Mouse (Mus musculus) MEL (cell line): ENCODE measurements around the gene Fgf11.

ENCODE experiments used
- CHD1 ChIP-seq: IDR thresholded peaks from 2 replicates; pipeline ENCODE4 v1.6.1; 2012; ENCODE audit warnings: low read depth, mild to moderate bottlenecking, inconsistent platforms, low read length, improper control_type of control experiment
- CHD2 ChIP-seq: IDR thresholded peaks from 2 replicates; pipeline ENCODE4 v1.6.1; 2011; ENCODE audit warnings: low read length, improper control_type of control experiment
- CTCF ChIP-seq, 3 experiments: IDR thresholded peaks in 2 of 3; conservative IDR thresholded peaks in 1 of 3; 2 replicates each; pipeline ENCODE4 v1.5.1; 2011 to 2012; ENCODE audit warnings: low read length in 3 of 3, low read depth in 2 of 3, mild to moderate bottlenecking in 2 of 3, improper control_type of control experiment in 1 of 3, inconsistent platforms in 1 of 3, mixed read lengths in 1 of 3, moderate library complexity in 1 of 3; ENCODE audit not compliant: control insufficient read depth in 1 of 3, insufficient read depth in 1 of 3, poor library complexity in 1 of 3, severe bottlenecking in 1 of 3
- ELF1 ChIP-seq: IDR thresholded peaks from 2 replicates; pipeline ENCODE4 v1.6.1; 2014; ENCODE audit warnings: low read depth, mild to moderate bottlenecking, inconsistent platforms, low read length, improper control_type of control experiment, moderate library complexity
- EP300 ChIP-seq, 2 experiments: IDR thresholded peaks; 2 replicates each; pipeline ENCODE4 v1.6.1; 2011; ENCODE audit warnings: improper control_type of control experiment in 2 of 2, low read length in 2 of 2, low read depth in 1 of 2, mild to moderate bottlenecking in 1 of 2
- MAFK ChIP-seq: IDR thresholded peaks from 2 replicates; pipeline ENCODE4 v1.6.1; 2011; ENCODE audit warnings: low read depth, mild to moderate bottlenecking, low read length, improper control_type of control experiment, borderline replicate concordance
- MAX ChIP-seq: IDR thresholded peaks from 2 replicates; pipeline ENCODE4 v1.6.1; 2011; ENCODE audit warnings: low read length, improper control_type of control experiment
- MAZ ChIP-seq: IDR thresholded peaks from 2 replicates; pipeline ENCODE4 v1.6.1; 2012; ENCODE audit warnings: low read depth, mild to moderate bottlenecking, inconsistent platforms, low read length, improper control_type of control experiment
- MYC ChIP-seq: IDR thresholded peaks from 2 replicates; pipeline ENCODE4 v1.6.1; 2011; ENCODE audit warnings: low read depth, mild to moderate bottlenecking, low read length, improper control_type of control experiment, moderate library complexity
- RCOR1 ChIP-seq: IDR thresholded peaks from 2 replicates; pipeline ENCODE4 v1.6.1; 2012; ENCODE audit warnings: low read depth, mild to moderate bottlenecking, inconsistent platforms, low read length, improper control_type of control experiment
- USF2 ChIP-seq, 2 experiments: IDR thresholded peaks; 2 replicates each; pipeline ENCODE4 v1.6.1; 2011 to 2012; ENCODE audit warnings: improper control_type of control experiment in 2 of 2, low read length in 2 of 2, borderline replicate concordance in 1 of 2, inconsistent platforms in 1 of 2, low read depth in 1 of 2, mild to moderate bottlenecking in 1 of 2; ENCODE audit not compliant: insufficient read depth in 1 of 2
- ZKSCAN1 ChIP-seq: IDR thresholded peaks from 2 replicates; pipeline ENCODE4 v1.6.1; 2012; ENCODE audit warnings: low read depth, mild to moderate bottlenecking, inconsistent platforms, low read length, improper control_type of control experiment, moderate library complexity
- ZMIZ1 ChIP-seq: IDR thresholded peaks from 2 replicates; pipeline ENCODE4 v1.6.1; 2012; ENCODE audit warnings: low read depth, mild to moderate bottlenecking, inconsistent platforms, low read length, improper control_type of control experiment, moderate library complexity
- ZNF384 ChIP-seq: IDR thresholded peaks from 2 replicates; pipeline ENCODE4 v1.6.1; 2012; ENCODE audit warnings: low read depth, mild to moderate bottlenecking, inconsistent platforms, low read length, improper control_type of control experiment

DNA sequence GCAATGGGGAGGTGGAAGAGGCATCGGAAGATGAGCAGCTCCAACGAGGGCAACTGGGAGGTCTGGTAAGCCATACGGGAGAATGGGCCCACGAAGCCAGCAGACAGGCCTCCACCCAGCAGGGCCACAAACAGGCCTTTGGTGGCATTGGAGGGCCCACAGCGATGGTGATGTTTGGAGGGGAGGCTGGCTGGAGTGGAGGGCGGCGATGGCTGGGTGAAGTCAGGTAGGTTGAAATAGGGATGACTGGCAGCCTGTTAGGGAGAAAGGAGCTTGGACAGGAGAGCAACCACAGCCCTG is 40.8 kb downstream of the Fgf11 start:
- TF ChIP-seq MAZ (no peak), CTCF (IDR thresholded peaks at IDR 0.05 in 2 of 3, conservative IDR thresholded peaks at IDR 0.05 in 1 of 3; ENCODE audit: control insufficient read depth in 1 of 3, insufficient read depth in 1 of 3, low read depth in 2 of 3, low read length in 3 of 3, poor library complexity in 1 of 3, severe bottlenecking in 1 of 3) (no peak), USF2 (IDR thresholded peaks at IDR 0.05; ENCODE audit: borderline replicate concordance in 1 of 2, insufficient read depth in 1 of 2, low read depth in 1 of 2, low read length in 2 of 2) (no peak), EP300 (IDR thresholded peaks at IDR 0.05; ENCODE audit: low read depth in 1 of 2, low read length in 2 of 2) (no peak), ELF1 (no peak), ZNF384 (no peak), RCOR1 (no peak), MYC (no peak), ZKSCAN1 (no peak), MAFK (no peak), CHD1 (no peak), CHD2 (no peak), ZMIZ1 (no peak), MAX (no peak)
